Mouse (Mus musculus): ENCODE results near the gene Defb25.

GRCm38 (mm10) chr2:152620367-152621134, 2.3 kb downstream of the Defb25 start:
- TF ChIP-seq CTCF (IDR thresholded peaks at IDR 0.05) (no peak), EP300 (IDR thresholded peaks at IDR 0.05) (no peak)

All from lung, postnatal 0 days (tissue).